Mouse (Mus musculus) kidney, postnatal 0 days (tissue): ENCODE results near the gene Atcay. TPM values are rescaled to one million over a fixed set of nuclear protein-coding genes. Genes with fewer than 3 reads are reported as not detected.
A peak's percentile ranks its signal among the peaks of the same experiment; 100 is the strongest.

Experiments
- ATAC-seq: fragments of 200-750 bp; cut with Nextera tagmentation; replicated peaks from 2 replicates; pipeline ENCODE4 v1.8.0; 2017; ENCODE audit warnings: low read depth, moderate number of reproducible peaks, moderate TSS enrichment, moderate library complexity; ENCODE audit not compliant: low FRiP score
- DNase-seq: peaks from one replicate; pipeline ENCODE4 v3.0.0-alpha.2; 2016; ENCODE audit warnings: low spot score
- H3K27ac ChIP-seq: fragments of 300-500 bp; sonication (generic); 2 replicates; pipeline ENCODE4 v1.5.1; 2014; ENCODE audit warnings: mild to moderate bottlenecking
- H3K27me3 ChIP-seq: fragments of 300-500 bp; sonication (generic); 2 replicates; pipeline ENCODE4 v1.6.1; 2014; ENCODE audit warnings: low read length, mixed read lengths; ENCODE audit not compliant: insufficient read depth
- H3K36me3 ChIP-seq: fragments of 300-500 bp; sonication (generic); 2 replicates; pipeline ENCODE4 v1.6.1; 2014; ENCODE audit warnings: low read length, mixed read lengths; ENCODE audit not compliant: insufficient read depth
- H3K4me1 ChIP-seq: fragments of 300-500 bp; sonication (generic); replicated peaks from 2 replicates; pipeline ENCODE4 v1.6.1; 2014; ENCODE audit warnings: antibody characterized with exemption, low read length, mixed read lengths; ENCODE audit not compliant: insufficient read depth
- H3K4me2 ChIP-seq: fragments of 300-500 bp; sonication (generic); 2 replicates; pipeline ENCODE4 v1.6.1; 2014; ENCODE audit warnings: mild to moderate bottlenecking, low read length, moderate library complexity, mixed read lengths
- H3K4me3 ChIP-seq: fragments of 300-500 bp; sonication (generic); replicated peaks from 2 replicates; pipeline ENCODE4 v1.5.1; 2014; ENCODE audit warnings: low read depth, low read length
- H3K9ac ChIP-seq: fragments of 300-500 bp; sonication (generic); 2 replicates; pipeline ENCODE4 v1.6.1; 2014; ENCODE audit warnings: low read depth, low read length
- H3K9me3 ChIP-seq: fragments of 300-500 bp; sonication (generic); replicated peaks from 2 replicates; pipeline ENCODE4 v1.6.1; 2016; ENCODE audit warnings: low read length, inconsistent platforms, mixed read lengths
- CTCF ChIP-seq: IDR thresholded peaks from 2 replicates; pipeline ENCODE4 v1.5.1; 2016; ENCODE audit warnings: antibody characterized with exemption, low read depth, mild to moderate bottlenecking, moderate library complexity
- WGBS: fragments of 180-500 bp; shearing (Covaris S2); extraction: QIAGEN DNeasy Blood & Tissue Kit; methylation state at CpG from one replicate; pipeline ENCODE4 v1.1.7; 2014; 5-methylcytosine and 5-hydroxymethylcytosine counted together
- polyA plus RNA-seq: library from polyadenylated mRNA; unstranded; fragments of >200 nt; fragmentation: Nextera tagmentation; extraction: Ambion mirVana; gene quantifications from 2 replicates; pipeline ENCODE4 v1.2.1, GENCODE M21; 2015

Gene Atcay
- 0.32 TPM in 1 of 2 replicates, not detected in the other for polyA plus RNA-seq

GRCm38 (mm10) chr10:81230438-81231332 is at the start of gene Atcay:
Gene Atcay (minus strand): TSS chr10:81230833.
- DNase-seq (peak; percentile 58), ATAC-seq (no peak)
- no peak within 1 kb of the TSS for H3K27ac ChIP-seq
- no peak within 1 kb of the TSS for H3K9ac ChIP-seq
- H3K4me3 ChIP-seq = no peak within 1 kb of the TSS
- no peaks in the 10 kb centered on the region for H3K9me3 ChIP-seq
- peaks cover 15% of the 10 kb centered on the region for H3K27me3 ChIP-seq
- WGBS = 8% methylated on average over 27 of the region's 27 CpGs
- no peaks in the 10 kb centered on the region for H3K36me3 ChIP-seq
- no peaks in the 10 kb centered on the region; the same call in 1 of the 2 replicates for H3K4me1 ChIP-seq
- peak within 1 kb of the TSS; percentile 23 for H3K4me2 ChIP-seq
- peak; percentile 62 for TF ChIP-seq CTCF

GRCm38 (mm10) chr10:81279496-81279895 is 48.9 kb upstream of the Atcay start:
- no peak overlapping the region for H3K9ac ChIP-seq
- ATAC-seq (no peak), DNase-seq (peak; percentile 63)
- 27% methylated on average over 10 of the region's 10 CpGs for WGBS
- H3K27ac ChIP-seq = no peak overlapping the region
- no peaks in the 10 kb centered on the region for H3K27me3 ChIP-seq
- H3K4me2 ChIP-seq = no peak overlapping the region
- H3K4me3 ChIP-seq = no peak overlapping the region
- H3K4me1 ChIP-seq = no peaks in the 10 kb centered on the region
- H3K9me3 ChIP-seq = no peaks in the 10 kb centered on the region
- H3K36me3 ChIP-seq = 0 out of 2 replicates have a peak, but pooled peaks cover 8% of the 10 kb centered on the region
- no peak for TF ChIP-seq CTCF

- 83% methylated on average over 22 of the region's 22 CpGs for WGBS
Measured at GRCm38 (mm10) chr10:81277676-81278075, 47.0 kb upstream of the Atcay start.

GRCm38 (mm10) chr10:81273842-81274241 is 43.2 kb upstream of the Atcay start:
- H3K27me3 ChIP-seq = no peaks in the 10 kb centered on the region
- no peaks in the 10 kb centered on the region for H3K9me3 ChIP-seq
- H3K4me2 ChIP-seq = no peak overlapping the region
- no peak for DNase-seq
- no peak overlapping the region for H3K27ac ChIP-seq
- 95% methylated on average over 19 of the region's 19 CpGs for WGBS
- ATAC-seq = no peak
- no peak overlapping the region for H3K4me3 ChIP-seq
- no peak for TF ChIP-seq CTCF
- peaks cover 41% of the 10 kb centered on the region for H3K36me3 ChIP-seq
- H3K9ac ChIP-seq = no peak overlapping the region
- H3K4me1 ChIP-seq = peaks cover 3% of the 10 kb centered on the region

More at GRCm38 (mm10) chr10:81277676-81278075, 47.0 kb upstream of the Atcay start:
- ATAC-seq (no peak), DNase-seq (no peak)
- Histone ChIP-seq H3K4me2 (no peak overlapping the region), H3K27me3 (no peaks in the 10 kb centered on the region), H3K36me3 (peaks cover 22% of the 10 kb centered on the region), H3K4me3 (no peak overlapping the region), H3K9ac (no peak overlapping the region), H3K9me3 (no peaks in the 10 kb centered on the region), H3K27ac (no peak overlapping the region), H3K4me1 (no peaks in the 10 kb centered on the region)
- no peak for TF ChIP-seq CTCF

GRCm38 (mm10) chr10:81272356-81272755 is 41.7 kb upstream of the Atcay start:
- H3K27me3 ChIP-seq = no peaks in the 10 kb centered on the region
- no peak overlapping the region for H3K9ac ChIP-seq
- no peak overlapping the region for H3K4me3 ChIP-seq
- DNase-seq (no peak), ATAC-seq (no peak)
- H3K9me3 ChIP-seq = no peaks in the 10 kb centered on the region
- WGBS = 94% methylated on average over 21 of the region's 21 CpGs
- H3K4me1 ChIP-seq = peaks cover 6% of the 10 kb centered on the region
- H3K36me3 ChIP-seq = peaks cover 39% of the 10 kb centered on the region
- H3K27ac ChIP-seq = no peak overlapping the region
- TF ChIP-seq CTCF = no peak
- no peak overlapping the region for H3K4me2 ChIP-seq

- H3K9ac ChIP-seq = peak overlapping the region; percentile 72
- 77% methylated on average over 16 of the region's 16 CpGs for WGBS
Measured at GRCm38 (mm10) chr10:81268643-81269412, 38.2 kb upstream of the Atcay start.

More at GRCm38 (mm10) chr10:81268643-81269412, 38.2 kb upstream of the Atcay start:
- Histone ChIP-seq H3K4me2 (peak overlapping the region; percentile 65), H3K9me3 (no peaks in the 10 kb centered on the region), H3K27me3 (no peaks in the 10 kb centered on the region), H3K36me3 (peaks cover 45% of the 10 kb centered on the region), H3K27ac (no peak overlapping the region), H3K4me1 (peaks cover 6% of the 10 kb centered on the region), H3K4me3 (peak overlapping the region; percentile 67)
- TF ChIP-seq CTCF = no peak
- DNase-seq (no peak), ATAC-seq (no peak)
